Mouse (Mus musculus) intestine, embryonic 14.5 days (tissue): ENCODE data around the gene Opcml. TPM values are rescaled to one million over a fixed set of nuclear protein-coding genes. Genes with fewer than 3 reads are reported as not detected.

Experiments used
- ATAC-seq: fragments of 200-750 bp; cut with Nextera tagmentation; replicated peaks from 2 replicates; pipeline ENCODE4 v1.8.0; 2017; ENCODE audit warnings: low read depth, moderate number of reproducible peaks, moderate TSS enrichment, moderate library complexity; ENCODE audit not compliant: low FRiP score, low TSS enrichment
- DNase-seq: peaks from one replicate; pipeline ENCODE4 v3.0.0-alpha.2; 2018; ENCODE audit warnings: low spot score
- H3K27ac ChIP-seq: fragments of 300-500 bp; sonication (generic); 2 replicates; pipeline ENCODE4 v1.5.1; 2014; ENCODE audit warnings: low read depth, mild to moderate bottlenecking, control low read depth
- H3K27me3 ChIP-seq: fragments of 300-500 bp; sonication (generic); replicated peaks from 2 replicates; pipeline ENCODE4 v1.6.1; 2014; ENCODE audit warnings: low read length, control low read depth; ENCODE audit not compliant: control insufficient read depth, insufficient read depth
- H3K36me3 ChIP-seq: fragments of 300-500 bp; sonication (generic); 2 replicates; pipeline ENCODE4 v1.6.1; 2014; ENCODE audit warnings: low read length, control low read depth; ENCODE audit not compliant: control insufficient read depth, insufficient read depth
- H3K4me1 ChIP-seq: fragments of 300-500 bp; sonication (generic); replicated peaks from 2 replicates; pipeline ENCODE4 v1.6.1; 2014; ENCODE audit warnings: low read length, control low read depth, mixed read lengths; ENCODE audit not compliant: control insufficient read depth, insufficient read depth
- H3K4me2 ChIP-seq: fragments of 300-500 bp; sonication (generic); 2 replicates; pipeline ENCODE4 v1.6.1; 2014; ENCODE audit warnings: low read length
- H3K4me3 ChIP-seq: fragments of 300-500 bp; sonication (generic); 2 replicates; pipeline ENCODE4 v1.5.1; 2014; ENCODE audit warnings: low read depth, low read length, control low read depth, mixed read lengths
- H3K9ac ChIP-seq: fragments of 300-500 bp; sonication (generic); 2 replicates; pipeline ENCODE4 v1.6.1; 2014; ENCODE audit warnings: mild to moderate bottlenecking, low read length
- H3K9me3 ChIP-seq: fragments of 300-500 bp; sonication (generic); 2 replicates; pipeline ENCODE4 v1.6.1; 2016; ENCODE audit warnings: low read length, control low read depth; ENCODE audit not compliant: control insufficient read depth
- WGBS: fragments of 180-500 bp; shearing (Covaris S2); extraction: QIAGEN DNeasy Blood & Tissue Kit; methylation state at CpG from one replicate; pipeline ENCODE4 v1.1.7; 2014; 5-methylcytosine and 5-hydroxymethylcytosine counted together
- polyA plus RNA-seq: library from polyadenylated mRNA; unstranded; fragments of >200 nt; fragmentation: Nextera tagmentation; extraction: Ambion mirVana; gene quantifications from 2 replicates; pipeline ENCODE4 v1.2.1, GENCODE M21; 2014

The Opcml gene
- polyA plus RNA-seq, 1 experiment from 2014 or later, result 4.1 TPM

- Histone ChIP-seq H3K27me3 (no peaks in the 10 kb centered on the region), H3K4me1 (no peaks in the 10 kb centered on the region), H3K27ac (no peak overlapping the region), H3K36me3 (no peaks in the 10 kb centered on the region), H3K9ac (no peak overlapping the region), H3K4me2 (no peak overlapping the region), H3K9me3 (no peaks in the 10 kb centered on the region), H3K4me3 (no peak overlapping the region)
- DNase-seq (peak; percentile 45), ATAC-seq (no peak)
- 71% methylated on average over 2 of the region's 2 CpGs for WGBS
Measured at GRCm38 (mm10) chr9:28287485-28287884, 496.9 kb downstream of the Opcml start.

- H3K9me3 ChIP-seq, result peaks cover 6% of the 10 kb centered on the region; the same call in 1 of the 2 replicates
- H3K27me3 ChIP-seq, result no peaks in the 10 kb centered on the region
- peak; percentile 47 for DNase-seq
- H3K4me2 ChIP-seq, result no peak overlapping the region
- ATAC-seq, result 0 out of 2 replicates have a peak, but pooled peaks have one; percentile 43
- no peaks in the 10 kb centered on the region for H3K36me3 ChIP-seq
- no peaks in the 10 kb centered on the region for H3K4me1 ChIP-seq
- no peak overlapping the region for H3K9ac ChIP-seq
- no peak overlapping the region for H3K4me3 ChIP-seq
- H3K27ac ChIP-seq, result no peak overlapping the region
- 59% methylated on average over 1 of the region's 1 CpGs for WGBS
Measured at GRCm38 (mm10) chr9:28289696-28290330, 499.2 kb downstream of the Opcml start.

- no peak overlapping the region for H3K9ac ChIP-seq
- H3K27me3 ChIP-seq, result no peaks in the 10 kb centered on the region
- H3K4me2 ChIP-seq, result no peak overlapping the region
- H3K4me3 ChIP-seq, result no peak overlapping the region
- H3K9me3 ChIP-seq, result no peaks in the 10 kb centered on the region
- H3K27ac ChIP-seq, result no peak overlapping the region
- DNase-seq (no peak), ATAC-seq (no peak)
- no peaks in the 10 kb centered on the region for H3K36me3 ChIP-seq
- 74% methylated on average over 8 of the region's 8 CpGs for WGBS
- no peaks in the 10 kb centered on the region for H3K4me1 ChIP-seq
Measured at GRCm38 (mm10) chr9:28303659-28304058, 513.1 kb downstream of the Opcml start.

- no peak for ATAC-seq
- Histone ChIP-seq H3K27me3 (no peaks in the 10 kb centered on the region), H3K27ac (no peak overlapping the region)
Measured at GRCm38 (mm10) chr9:28306364-28307121, 516.0 kb downstream of the Opcml start.

GRCm38 (mm10) chr9:28307122-28307430, 516.5 kb downstream of the Opcml start:
- H3K27ac ChIP-seq, result no peak overlapping the region
- no peaks in the 10 kb centered on the region for H3K9me3 ChIP-seq
- H3K9ac ChIP-seq, result no peak overlapping the region
- H3K4me1 ChIP-seq, result no peaks in the 10 kb centered on the region
- H3K27me3 ChIP-seq, result no peaks in the 10 kb centered on the region
- no peak overlapping the region for H3K4me3 ChIP-seq
- ATAC-seq (no peak), DNase-seq (no peak)
- H3K4me2 ChIP-seq, result no peak overlapping the region
- no peaks in the 10 kb centered on the region for H3K36me3 ChIP-seq

More at GRCm38 (mm10) chr9:28306364-28307121, 516.0 kb downstream of the Opcml start:
- WGBS, result 65% methylated on average over 11 of the region's 11 CpGs
- Histone ChIP-seq H3K4me2 (no peak overlapping the region), H3K36me3 (no peaks in the 10 kb centered on the region), H3K9me3 (no peaks in the 10 kb centered on the region), H3K9ac (no peak overlapping the region), H3K4me1 (no peaks in the 10 kb centered on the region), H3K4me3 (no peak overlapping the region)
- no peak for DNase-seq

- Histone ChIP-seq H3K4me3 (no peak overlapping the region), H3K36me3 (no peaks in the 10 kb centered on the region), H3K27ac (no peak overlapping the region), H3K9me3 (no peaks in the 10 kb centered on the region), H3K27me3 (no peaks in the 10 kb centered on the region), H3K4me1 (no peaks in the 10 kb centered on the region), H3K4me2 (no peak overlapping the region), H3K9ac (no peak overlapping the region)
- DNase-seq (no peak), ATAC-seq (no peak)
- WGBS, result 83% methylated on average over 6 of the region's 6 CpGs
Measured at GRCm38 (mm10) chr9:28307481-28308050, 517.0 kb downstream of the Opcml start.

- Histone ChIP-seq H3K36me3 (no peaks in the 10 kb centered on the region), H3K4me3 (no peak overlapping the region), H3K27ac (no peak overlapping the region), H3K4me1 (no peaks in the 10 kb centered on the region), H3K4me2 (no peak overlapping the region), H3K9ac (no peak overlapping the region), H3K9me3 (no peaks in the 10 kb centered on the region), H3K27me3 (no peaks in the 10 kb centered on the region)
- no peak for ATAC-seq
- DNase-seq, result no peak
Measured at GRCm38 (mm10) chr9:28317881-28318280, 527.3 kb downstream of the Opcml start.

- Histone ChIP-seq H3K4me3 (no peak overlapping the region), H3K4me1 (no peaks in the 10 kb centered on the region), H3K27me3 (no peaks in the 10 kb centered on the region), H3K27ac (no peak overlapping the region), H3K36me3 (no peaks in the 10 kb centered on the region), H3K4me2 (no peak overlapping the region), H3K9me3 (no peaks in the 10 kb centered on the region), H3K9ac (no peak overlapping the region)
- 65% methylated on average over 4 of the region's 4 CpGs for WGBS
- ATAC-seq (no peak), DNase-seq (no peak)
Measured at GRCm38 (mm10) chr9:28319021-28319755, 528.6 kb downstream of the Opcml start.
